Mouse (Mus musculus): ENCODE data around the gene Nt5e. TPM values are rescaled to one million over a fixed set of nuclear protein-coding genes. Genes with fewer than 3 reads are reported as not detected.

The Nt5e gene
- 10 to 100 TPM; 66.2 to 84.7 TPM for total RNA-seq (2023)

DNA sequence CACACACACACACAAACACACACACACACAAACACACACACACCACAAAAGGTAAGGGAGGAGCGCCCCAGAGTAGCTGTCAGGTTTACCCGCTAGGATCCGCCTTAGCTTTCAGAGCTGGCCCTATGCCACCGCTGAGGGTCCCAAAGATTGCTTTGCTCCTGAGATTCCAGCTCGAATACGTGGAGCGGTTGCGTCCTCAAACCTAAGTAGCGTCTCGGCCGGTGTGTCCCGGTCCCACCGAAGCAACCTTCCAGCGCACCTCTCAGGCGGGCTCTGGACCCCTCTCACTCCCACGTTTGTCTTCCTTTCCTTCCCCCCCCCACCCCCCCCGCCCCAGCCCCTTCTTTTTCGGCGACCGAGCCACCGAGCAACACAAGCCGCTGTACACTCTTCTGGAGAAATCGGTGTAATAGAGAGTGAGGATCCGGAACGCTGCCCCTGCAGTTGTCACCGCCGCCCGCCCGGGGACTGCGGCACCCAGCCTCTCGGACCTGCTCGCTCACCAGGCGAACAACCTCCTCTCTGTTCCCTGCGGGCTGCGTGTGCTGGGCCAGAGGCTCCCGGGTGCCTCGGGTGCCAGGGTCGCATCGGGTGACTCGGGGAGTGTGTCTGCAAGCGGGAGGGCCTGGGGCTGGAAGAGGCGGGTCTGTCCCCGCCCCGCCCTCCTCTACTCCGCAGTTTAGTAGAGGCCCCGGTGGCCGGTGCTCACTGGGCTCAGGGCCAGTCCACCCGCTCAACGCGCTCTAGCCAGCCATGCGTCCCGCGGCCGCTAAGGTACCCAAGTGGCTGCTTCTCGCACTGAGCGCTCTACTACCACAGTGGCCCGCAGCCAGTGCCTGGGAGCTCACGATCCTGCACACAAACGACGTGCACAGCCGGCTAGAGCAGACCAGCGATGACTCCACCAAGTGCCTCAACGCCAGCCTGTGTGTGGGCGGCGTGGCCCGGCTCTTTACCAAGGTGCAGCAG lies at the start of gene Nt5e:
Nt5e (plus strand) TSS at position 268 of the 972 bp plus-strand sequence.

Other genes with a start within 250 kb of the Nt5e start
- gene Snx14, start 111.8 kb downstream of the Nt5e start, total RNA-seq (2023): 10 to 100 TPM; 16.6 to 19.5 TPM
- gene Gm20537, start 129.4 kb downstream of the Nt5e start, total RNA-seq (2023): under 1 TPM in 1 of 2 experiments, not detected in 1; 0.77 TPM
- gene Syncrip, start 155.4 kb downstream of the Nt5e start, total RNA-seq (2023): 10 to 100 TPM; 55.1 to 64.4 TPM
- gene Zfp949, start 220.8 kb downstream of the Nt5e start, total RNA-seq (2023): 10 to 100 TPM in 1 of 2 experiments, 1 to 10 TPM in 1; 7.1 to 10.4 TPM

Measured in neutrophil, adult 59 days (primary cell).